Mouse (Mus musculus) G1E (cell line): Measurements from ENCODE around the gene Celf2.

Source experiments
- CTCF ChIP-seq: IDR thresholded peaks from 2 replicates; pipeline ENCODE4 v1.5.1; 2012; ENCODE audit warnings: low read depth, low read length, inconsistent platforms, mixed read lengths
- GATA1 ChIP-seq: IDR thresholded peaks from 2 replicates; pipeline ENCODE4 v1.6.1; 2012; ENCODE audit warnings: borderline replicate concordance, low read length, inconsistent platforms, mixed read lengths
- GATA2 ChIP-seq: IDR thresholded peaks from 2 replicates; pipeline ENCODE4 v1.6.1; 2012; ENCODE audit warnings: low read depth, low read length, inconsistent platforms, borderline replicate concordance
- POLR2AphosphoS5 ChIP-seq: IDR thresholded peaks from 2 replicates; pipeline ENCODE4 v1.6.1; 2012; ENCODE audit warnings: low read depth, low read length, inconsistent platforms; ENCODE audit not compliant: insufficient replicate concordance
- TAL1 ChIP-seq: conservative IDR thresholded peaks from 2 replicates; pipeline ENCODE4 v1.6.1; 2012; ENCODE audit warnings: low read depth, low read length, inconsistent platforms, mixed read lengths

DNA sequence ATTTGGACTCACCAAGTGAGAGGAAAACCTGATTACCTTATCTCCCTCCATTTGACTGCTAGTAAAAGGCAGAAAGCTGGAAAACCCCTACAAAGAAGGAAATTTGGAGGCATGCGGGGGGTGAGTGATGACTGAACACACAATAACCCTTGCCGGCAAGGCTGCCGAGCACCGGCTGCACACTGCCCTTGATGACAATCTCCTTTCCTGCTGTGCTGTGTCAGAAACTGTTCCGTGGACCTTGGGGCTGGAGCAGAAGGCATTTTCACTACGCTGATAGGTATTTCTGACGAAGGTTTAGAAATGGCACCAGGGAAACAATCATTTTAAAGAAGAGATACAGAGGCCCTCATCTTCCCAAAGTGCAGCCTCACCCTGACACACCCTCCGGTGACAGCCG, 779.4 kb downstream of the Celf2 start:
- TF ChIP-seq CTCF (no peak), GATA1 (no peak), TAL1 (no peak), POLR2AphosphoS5 (no peak), GATA2 (no peak)
